Mouse (Mus musculus) stomach, postnatal 0 days (tissue): ENCODE results near the gene Klhdc8a.

Source experiments
- CTCF ChIP-seq: IDR thresholded peaks from 2 replicates; pipeline ENCODE4 v1.5.1; 2016; ENCODE audit warnings: antibody characterized with exemption, low read depth, mild to moderate bottlenecking, moderate library complexity
- EP300 ChIP-seq: optimal IDR thresholded peaks from 2 replicates; pipeline ENCODE3; 2016; ENCODE audit warnings: antibody characterized with exemption

DNA sequence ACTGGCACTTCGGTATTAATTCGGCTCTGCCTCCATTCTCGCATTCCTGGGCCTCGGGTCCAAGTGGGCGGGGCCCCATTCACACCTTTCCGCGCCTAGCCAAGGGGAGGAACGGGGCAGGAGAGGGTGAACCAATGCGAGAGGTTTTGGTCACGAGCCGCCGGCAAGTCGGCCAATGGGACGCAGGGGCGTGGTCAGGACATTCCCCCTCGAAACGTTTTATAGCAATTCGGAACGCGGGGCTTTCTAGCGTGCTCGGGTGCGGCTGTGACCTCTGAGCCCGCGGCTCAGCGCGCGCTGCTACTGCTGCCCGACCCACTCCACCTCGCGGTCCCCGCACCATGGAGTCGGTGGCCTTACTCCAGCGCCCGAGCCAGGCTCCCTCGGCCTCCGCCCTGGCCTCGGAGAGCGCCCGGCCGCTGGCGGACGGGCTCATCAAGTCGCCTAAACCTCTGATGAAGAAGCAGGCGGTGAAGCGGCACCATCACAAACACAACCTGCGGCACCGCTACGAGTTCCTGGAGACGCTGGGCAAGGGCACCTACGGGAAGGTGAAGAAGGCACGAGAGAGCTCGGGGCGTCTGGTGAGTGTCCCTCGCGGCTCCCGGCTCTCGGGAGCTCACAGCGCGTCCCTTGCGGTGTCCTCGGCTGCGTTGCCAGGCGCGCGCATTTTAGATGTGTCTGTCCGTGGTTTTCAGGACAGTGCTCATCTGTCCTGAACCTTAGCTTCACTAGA lies 17.6 kb downstream of the Klhdc8a start, which contains the start of gene Nuak2:
- no peak for TF ChIP-seq CTCF
- TF ChIP-seq EP300, result no peak
